Mouse (Mus musculus): ENCODE measurements around the gene Piezo1.

The Piezo1 gene

DNA sequence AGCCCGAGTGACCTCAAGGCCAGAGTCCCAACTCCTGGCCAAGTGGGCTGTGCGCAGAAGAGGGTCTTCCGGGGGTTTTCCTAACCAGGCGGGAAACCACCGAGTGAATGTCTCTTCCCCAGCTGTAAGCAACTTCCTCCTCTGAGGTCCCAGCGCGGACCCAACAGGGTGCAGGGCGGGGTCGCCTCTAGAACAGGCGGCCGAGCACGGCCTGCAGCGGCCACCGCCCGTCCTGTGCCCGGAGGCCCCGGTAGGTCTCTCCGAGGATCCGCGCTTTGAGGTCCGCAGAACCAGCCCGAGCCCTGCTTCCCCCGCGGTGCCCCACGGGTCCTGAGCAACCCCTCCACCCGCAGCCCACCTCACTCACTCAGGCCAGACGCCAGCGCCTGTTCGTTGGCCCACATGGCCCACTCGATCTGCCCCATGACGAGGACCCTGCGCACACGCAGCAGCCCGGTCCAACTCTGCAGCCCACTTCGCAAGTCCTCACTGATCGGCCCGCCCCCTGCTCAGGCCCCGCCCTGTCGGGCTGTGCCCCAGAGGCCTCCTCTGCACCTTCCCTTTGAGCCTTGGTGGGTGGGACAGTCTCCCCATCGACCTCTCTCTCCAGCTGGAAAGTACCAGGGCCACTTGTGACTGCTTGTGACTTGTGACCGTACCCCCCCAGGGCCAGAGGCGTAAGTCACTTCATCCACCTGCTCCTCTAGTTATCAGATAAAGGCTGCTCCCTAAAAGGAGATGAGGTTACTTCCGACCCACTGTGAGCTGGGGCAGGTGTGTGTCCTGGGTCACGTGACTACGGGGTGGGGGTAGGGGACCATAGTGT is 118.5 kb downstream of the Piezo1 start, which contains the start of gene Cyba:
Cyba (minus strand) TSS at position 488 of the 826 bp plus-strand sequence.
- in situ Hi-C loops (cut with MboI; ENCODE audit: low sequenced_read_pairs), result no loop called here
